Mouse (Mus musculus) spleen, postnatal 14 days (tissue): ENCODE results near the gene Dctn3.

ENCODE experiments used
- DNase-seq, 2 experiments: peaks; one replicate each; pipeline ENCODE4 v3.0.0; 2021 to 2022; ENCODE audit warnings: low spot score in 2 of 2

The Dctn3 gene

GRCm38 (mm10) chr4:41671963-41672480 lies 50.9 kb downstream of the Dctn3 start:
- no peak for DNase-seq

GRCm38 (mm10) chr4:41671500-41671899 lies 51.5 kb downstream of the Dctn3 start:
- no peak for DNase-seq

DNA sequence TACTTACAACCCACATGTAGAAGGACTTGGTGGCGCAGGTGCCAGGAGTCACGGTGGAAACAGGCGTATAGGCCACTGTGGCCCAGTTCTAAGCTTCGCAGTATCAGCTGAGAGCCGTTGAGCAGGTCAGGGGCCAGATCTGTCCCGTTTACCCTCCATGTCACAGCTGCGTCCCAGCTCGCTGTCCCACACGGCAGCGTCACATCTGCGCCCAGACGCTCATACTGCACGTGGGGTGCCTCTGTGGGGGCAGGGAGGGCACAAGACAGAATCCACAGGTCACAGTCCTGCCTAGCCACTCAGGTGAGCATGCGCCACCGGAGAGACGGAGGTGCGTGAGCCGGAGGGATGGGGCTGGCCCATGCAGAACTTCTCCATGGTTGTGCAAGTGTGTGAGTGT lies 52.1 kb downstream of the Dctn3 start:
- no peak for DNase-seq

DNA sequence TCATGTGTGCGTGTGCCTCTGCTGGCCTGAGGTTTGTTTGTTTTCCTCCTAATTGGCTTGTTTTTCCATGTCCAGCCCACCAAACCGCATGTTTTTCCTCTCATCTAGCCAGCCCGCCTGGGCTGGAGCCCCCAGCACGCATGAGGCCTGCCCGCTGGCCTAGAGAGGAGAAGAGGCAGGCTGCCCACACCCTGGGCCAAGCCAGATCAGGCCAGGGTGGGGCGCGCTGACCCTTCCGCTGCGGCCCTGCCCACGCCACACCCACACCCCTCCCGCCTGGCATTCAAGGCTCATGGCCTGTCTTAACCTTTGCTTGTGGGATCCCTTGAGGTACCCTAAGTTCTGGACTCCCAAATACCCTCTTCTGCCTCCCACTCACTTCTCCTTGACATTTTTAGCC lies 56.3 kb downstream of the Dctn3 start:
- no peak for DNase-seq

GRCm38 (mm10) chr4:41665009-41665675 lies 57.8 kb downstream of the Dctn3 start:
- DNase-seq, result no peak
